Mouse (Mus musculus) MEL (cell line): ENCODE data around the gene Stab1.
A peak's percentile ranks its signal among the peaks of the same experiment; 100 is the strongest.

Experiments used
- CHD1 ChIP-seq: IDR thresholded peaks from 2 replicates; pipeline ENCODE4 v1.6.1; 2012; ENCODE audit warnings: low read depth, mild to moderate bottlenecking, inconsistent platforms, low read length, improper control_type of control experiment
- CTCF ChIP-seq, 3 experiments: IDR thresholded peaks in 2 of 3; conservative IDR thresholded peaks in 1 of 3; 2 replicates each; pipeline ENCODE4 v1.5.1; 2011 to 2012; ENCODE audit warnings: low read length in 3 of 3, low read depth in 2 of 3, mild to moderate bottlenecking in 2 of 3, improper control_type of control experiment in 1 of 3, inconsistent platforms in 1 of 3, mixed read lengths in 1 of 3, moderate library complexity in 1 of 3; ENCODE audit not compliant: control insufficient read depth in 1 of 3, insufficient read depth in 1 of 3, poor library complexity in 1 of 3, severe bottlenecking in 1 of 3
- E2F4 ChIP-seq: IDR thresholded peaks from 2 replicates; pipeline ENCODE4 v1.6.1; 2011; ENCODE audit warnings: low read depth, low read length, improper control_type of control experiment, borderline replicate concordance
- GATA1 ChIP-seq: IDR thresholded peaks from 2 replicates; pipeline ENCODE4 v1.6.1; 2011; ENCODE audit warnings: low read depth, low read length, improper control_type of control experiment
- MAFK ChIP-seq: IDR thresholded peaks from 2 replicates; pipeline ENCODE4 v1.6.1; 2011; ENCODE audit warnings: low read depth, mild to moderate bottlenecking, low read length, improper control_type of control experiment, borderline replicate concordance
- NRF1 ChIP-seq: IDR thresholded peaks from 2 replicates; pipeline ENCODE4 v1.6.1; 2014; ENCODE audit warnings: low read depth, mild to moderate bottlenecking, inconsistent platforms, low read length, improper control_type of control experiment, moderate library complexity; ENCODE audit not compliant: poor library complexity, insufficient read depth, severe bottlenecking
- POLR2AphosphoS2 ChIP-seq: IDR thresholded peaks from 2 replicates; pipeline ENCODE4 v1.6.1; 2011; ENCODE audit warnings: low read length, improper control_type of control experiment
- USF1 ChIP-seq: IDR thresholded peaks from 2 replicates; pipeline ENCODE4 v1.6.1; 2014; ENCODE audit warnings: low read depth, mild to moderate bottlenecking, inconsistent platforms, low read length, improper control_type of control experiment, moderate library complexity
- ZC3H11A ChIP-seq: IDR thresholded peaks from 2 replicates; pipeline ENCODE4 v1.6.1; 2012; ENCODE audit warnings: low read depth, mild to moderate bottlenecking, inconsistent platforms, low read length, improper control_type of control experiment

- TF ChIP-seq MAFK (no peak), NRF1 (no peak), POLR2AphosphoS2 (no peak), CTCF (IDR thresholded peaks at IDR 0.05 in 2 of 3, conservative IDR thresholded peaks at IDR 0.05 in 1 of 3; ENCODE audit: control insufficient read depth in 1 of 3, insufficient read depth in 1 of 3, low read depth in 2 of 3, low read length in 3 of 3, poor library complexity in 1 of 3, severe bottlenecking in 1 of 3) (no peak), E2F4 (no peak), USF1 (peak; percentile 20; the same call in 1 of the 2 replicates), ZC3H11A (no peak), CHD1 (no peak), GATA1 (no peak)
Observed at GRCm38 (mm10) chr14:31114011-31114410, 54.4 kb downstream of the Stab1 start.
